Mouse (Mus musculus): Measurements from ENCODE around the gene Pde8b. TPM values are rescaled to one million over a fixed set of nuclear protein-coding genes. Genes with fewer than 3 reads are reported as not detected.

The Pde8b gene
- total RNA-seq, 4 experiments from 2014 or later, result 2.5 to 5.2 (median 3.2) TPM

- DNase-seq (ENCODE audit: low spot score), result no peak
Observed at GRCm38 (mm10) chr13:95140460-95141079, 109.6 kb downstream of the Pde8b start.

GRCm38 (mm10) chr13:95135326-95136150 lies 114.6 kb downstream of the Pde8b start:
- no peak for DNase-seq (ENCODE audit: low spot score)

GRCm38 (mm10) chr13:95131848-95132247 lies 118.3 kb downstream of the Pde8b start:
- no peak for DNase-seq (ENCODE audit: low spot score)

- DNase-seq (ENCODE audit: low spot score), result no peak
Observed at GRCm38 (mm10) chr13:95131041-95131440, 119.1 kb downstream of the Pde8b start.

- no peak for DNase-seq (ENCODE audit: low spot score)
Observed at GRCm38 (mm10) chr13:95127288-95127687, 122.8 kb downstream of the Pde8b start.

GRCm38 (mm10) chr13:95126801-95127200 lies 123.3 kb downstream of the Pde8b start:
- no peak for DNase-seq (ENCODE audit: low spot score)

- no peak for DNase-seq (ENCODE audit: low spot score)
Observed at GRCm38 (mm10) chr13:95125546-95126215, 124.5 kb downstream of the Pde8b start.

GRCm38 (mm10) chr13:95120570-95120969 lies 129.6 kb downstream of the Pde8b start:
- DNase-seq (ENCODE audit: low spot score), result no peak

- no peak for DNase-seq (ENCODE audit: low spot score)
Observed at GRCm38 (mm10) chr13:95113763-95114162, 136.4 kb downstream of the Pde8b start.

GRCm38 (mm10) chr13:95109555-95109954 lies 140.6 kb downstream of the Pde8b start:
- no peak for DNase-seq (ENCODE audit: low spot score)

- no peak for DNase-seq (ENCODE audit: low spot score)
Observed at GRCm38 (mm10) chr13:95108035-95108434, 142.1 kb downstream of the Pde8b start.

- no peak for DNase-seq (ENCODE audit: low spot score)
Observed at GRCm38 (mm10) chr13:95104865-95105264, 145.3 kb downstream of the Pde8b start.

- DNase-seq (ENCODE audit: low spot score), result no peak
Observed at GRCm38 (mm10) chr13:95102985-95103590, 147.0 kb downstream of the Pde8b start.

GRCm38 (mm10) chr13:95101315-95101714 lies 148.8 kb downstream of the Pde8b start:
- DNase-seq (ENCODE audit: low spot score), result no peak

GRCm38 (mm10) chr13:95098931-95099720 lies 151.0 kb downstream of the Pde8b start:
- DNase-seq (ENCODE audit: low spot score), result no peak

- DNase-seq (ENCODE audit: low spot score), result no peak
Observed at GRCm38 (mm10) chr13:95096646-95097045, 153.5 kb downstream of the Pde8b start.

GRCm38 (mm10) chr13:95095860-95096259 lies 154.3 kb downstream of the Pde8b start:
- DNase-seq (ENCODE audit: low spot score), result no peak

GRCm38 (mm10) chr13:95091546-95092445 lies 158.3 kb downstream of the Pde8b start:
- DNase-seq (ENCODE audit: low spot score), result no peak

- peak; percentile 72 for DNase-seq (ENCODE audit: low spot score)
Observed at GRCm38 (mm10) chr13:95087358-95087787, 162.8 kb downstream of the Pde8b start.

- no peak for DNase-seq (ENCODE audit: low spot score)
Observed at GRCm38 (mm10) chr13:95086033-95086432, 164.1 kb downstream of the Pde8b start.
